Mouse (Mus musculus) liver, embryonic 14.5 days (tissue): Measurements from ENCODE around the gene Ralgps1. TPM values are rescaled to one million over a fixed set of nuclear protein-coding genes. Genes with fewer than 3 reads are reported as not detected.

Experiments
- ATAC-seq: fragments of 200-750 bp; cut with Nextera tagmentation; 2 replicates; pipeline ENCODE4 v1.8.0; 2017; ENCODE audit warnings: moderate number of reproducible peaks, mild to moderate bottlenecking, moderate library complexity; ENCODE audit not compliant: insufficient read depth
- DNase-seq, 3 experiments: peaks; one replicate each; pipeline ENCODE4 v3.0.0-alpha.2; 2012 to 2013; ENCODE audit warnings: low read depth in 3 of 3, low spot score in 3 of 3
- H3K27ac ChIP-seq: fragments of 300-500 bp; sonication (generic); 2 replicates; pipeline ENCODE4 v1.5.1; 2014; ENCODE audit warnings: moderate library complexity, mild to moderate bottlenecking, control low read depth, inconsistent platforms
- H3K27me3 ChIP-seq: fragments of 300-500 bp; sonication (generic); 2 replicates; pipeline ENCODE4 v1.6.1; 2014; ENCODE audit warnings: mild to moderate bottlenecking, low read length, moderate library complexity; ENCODE audit not compliant: control insufficient read depth, insufficient read depth
- H3K36me3 ChIP-seq: fragments of 300-500 bp; sonication (generic); replicated peaks from 2 replicates; pipeline ENCODE4 v1.6.1; 2014; ENCODE audit warnings: low read depth; ENCODE audit not compliant: control insufficient read depth, insufficient read depth
- H3K4me1 ChIP-seq, 2 experiments: fragments of 200-500 bp in 1 of 2; fragments of 300-500 bp in 1 of 2; sonication (generic) in 1 of 2; replicated peaks; 2 replicates each; pipeline ENCODE4 v1.6.1; 2012 to 2014; ENCODE audit warnings: antibody characterized with exemption in 1 of 2, inconsistent platforms in 1 of 2, low read length in 1 of 2; ENCODE audit not compliant: control insufficient read depth in 2 of 2, insufficient read depth in 2 of 2
- H3K4me2 ChIP-seq: fragments of 300-500 bp; sonication (generic); 2 replicates; pipeline ENCODE4 v1.6.1; 2014; ENCODE audit warnings: low read depth, mild to moderate bottlenecking, control low read depth, moderate library complexity
- H3K4me3 ChIP-seq, 2 experiments: fragments of 200-500 bp in 1 of 2; fragments of 300-500 bp in 1 of 2; sonication (generic) in 1 of 2; 2 replicates each; pipeline ENCODE4 v1.5.1; 2012 to 2014; ENCODE audit warnings: low read depth in 2 of 2, low read length in 2 of 2, mild to moderate bottlenecking in 2 of 2, control low read depth in 1 of 2, inconsistent platforms in 1 of 2, moderate library complexity in 1 of 2; ENCODE audit not compliant: insufficient read depth in 1 of 2
- H3K9ac ChIP-seq: fragments of 300-500 bp; sonication (generic); replicated peaks from 2 replicates; pipeline ENCODE4 v1.6.1; 2014; ENCODE audit warnings: mild to moderate bottlenecking, control low read depth, moderate library complexity
- H3K9me3 ChIP-seq: fragments of 300-500 bp; sonication (generic); 2 replicates; pipeline ENCODE4 v1.6.1; 2016; ENCODE audit warnings: low read length, mixed read lengths; ENCODE audit not compliant: control insufficient read depth
- CTCF ChIP-seq: IDR thresholded peaks from 2 replicates; pipeline ENCODE4 v1.5.1; 2016; ENCODE audit warnings: antibody characterized with exemption, low read depth, control low read depth
- EP300 ChIP-seq: IDR thresholded peaks from 2 replicates; pipeline ENCODE4 v1.6.1; 2016; ENCODE audit warnings: antibody characterized with exemption, low read depth
- WGBS: fragments of 180-500 bp; shearing (Covaris S2); extraction: QIAGEN DNeasy Blood & Tissue Kit; methylation state at CpG from one replicate; pipeline ENCODE4 v1.1.7; 2014; ENCODE audit not compliant: insufficient replicate concordance; 5-methylcytosine and 5-hydroxymethylcytosine counted together
- polyA plus RNA-seq, 2 experiments: library from polyadenylated mRNA; depleted of rRNA in 1 of 2; stranded (reverse) in 1 of 2; unstranded in 1 of 2; fragments of >200 nt; fragmentation: Nextera tagmentation in 1 of 2; extraction: Ambion mirVana in 1 of 2; gene quantifications; 2 replicates each; pipeline versions ENCODE4 v1.2.1 to v1.2.3; 2012 to 2014

The Ralgps1 gene
- polyA plus RNA-seq, 2 experiments: 0.58 to 0.71 TPM

DNA sequence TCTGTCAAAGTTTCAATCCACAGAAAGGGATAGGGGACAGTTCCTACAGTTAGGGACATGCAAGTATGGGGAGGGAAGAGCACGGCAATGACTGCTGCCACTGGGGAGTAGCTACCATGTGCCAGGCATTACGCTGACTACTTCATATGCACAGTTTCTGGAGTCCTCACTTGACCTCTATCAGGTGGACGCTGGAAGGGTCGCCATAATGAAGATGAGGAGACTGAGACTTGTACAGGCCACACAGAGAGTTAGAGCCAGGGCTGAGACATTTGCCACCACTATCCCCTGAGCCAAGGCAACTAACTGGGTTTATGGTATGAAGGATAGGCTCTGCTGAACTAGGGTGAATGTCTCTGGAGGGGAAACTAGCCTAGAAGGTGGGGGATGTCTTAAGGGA lies 233.6 kb downstream of the Ralgps1 start:
- ATAC-seq (no peak), DNase-seq (no peak)
- H3K4me3 ChIP-seq: no peak overlapping the region
- no peaks in the 10 kb centered on the region for H3K4me1 ChIP-seq
- peaks cover 3% of the 10 kb centered on the region for H3K27me3 ChIP-seq
- H3K9me3 ChIP-seq: no peaks in the 10 kb centered on the region
- no peak overlapping the region for H3K9ac ChIP-seq
- H3K4me2 ChIP-seq: no peak overlapping the region
- 74% methylated on average over 4 of the region's 4 CpGs for WGBS
- TF ChIP-seq EP300 (no peak), CTCF (no peak)
- H3K36me3 ChIP-seq: no peaks in the 10 kb centered on the region
- H3K27ac ChIP-seq: no peak overlapping the region

GRCm38 (mm10) chr2:33137244-33137643 lies 234.0 kb downstream of the Ralgps1 start:
- Histone ChIP-seq H3K9ac (no peak overlapping the region), H3K9me3 (no peaks in the 10 kb centered on the region), H3K36me3 (no peaks in the 10 kb centered on the region), H3K27ac (no peak overlapping the region), H3K4me1 (no peaks in the 10 kb centered on the region), H3K27me3 (peaks cover 6% of the 10 kb centered on the region), H3K4me2 (no peak overlapping the region), H3K4me3 (no peak overlapping the region)
- no peak for TF ChIP-seq EP300
- TF ChIP-seq CTCF: no peak
- no peak for DNase-seq
- ATAC-seq: no peak
- 69% methylated on average over 9 of the region's 9 CpGs for WGBS

DNA sequence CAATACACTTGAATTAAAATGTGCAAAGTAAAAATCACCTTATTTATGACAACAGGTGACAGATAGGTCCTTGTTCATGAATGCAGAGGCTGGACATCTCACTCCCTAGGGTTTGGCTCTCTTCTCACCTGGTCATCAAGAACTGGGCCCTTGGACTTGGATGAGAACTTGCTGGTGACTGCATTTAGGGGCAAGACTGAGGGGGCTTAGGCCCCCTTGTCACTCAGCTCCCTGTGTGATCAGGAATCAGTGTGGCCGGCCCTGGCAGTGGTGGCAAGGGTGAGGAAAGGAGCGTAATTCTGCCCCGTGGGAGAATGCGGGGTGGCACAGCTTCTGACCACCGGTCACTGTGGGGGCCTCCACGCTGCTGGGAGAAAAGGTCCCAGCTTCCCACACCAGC lies 234.9 kb downstream of the Ralgps1 start:
- peaks cover 0 to 4% of the 10 kb centered on the region in 2 experiments; a peak in 3 of 4 replicates for H3K4me1 ChIP-seq
- DNase-seq: no peak
- 81% methylated on average over 6 of the region's 6 CpGs for WGBS
- H3K4me3 ChIP-seq: no peak overlapping the region
- H3K27me3 ChIP-seq: peaks cover 7% of the 10 kb centered on the region
- TF ChIP-seq EP300 (no peak), CTCF (no peak)
- no peaks in the 10 kb centered on the region for H3K9me3 ChIP-seq
- ATAC-seq: no peak
- H3K4me2 ChIP-seq: no peak overlapping the region
- no peak overlapping the region for H3K27ac ChIP-seq
- no peak overlapping the region for H3K9ac ChIP-seq
- H3K36me3 ChIP-seq: no peaks in the 10 kb centered on the region

DNA sequence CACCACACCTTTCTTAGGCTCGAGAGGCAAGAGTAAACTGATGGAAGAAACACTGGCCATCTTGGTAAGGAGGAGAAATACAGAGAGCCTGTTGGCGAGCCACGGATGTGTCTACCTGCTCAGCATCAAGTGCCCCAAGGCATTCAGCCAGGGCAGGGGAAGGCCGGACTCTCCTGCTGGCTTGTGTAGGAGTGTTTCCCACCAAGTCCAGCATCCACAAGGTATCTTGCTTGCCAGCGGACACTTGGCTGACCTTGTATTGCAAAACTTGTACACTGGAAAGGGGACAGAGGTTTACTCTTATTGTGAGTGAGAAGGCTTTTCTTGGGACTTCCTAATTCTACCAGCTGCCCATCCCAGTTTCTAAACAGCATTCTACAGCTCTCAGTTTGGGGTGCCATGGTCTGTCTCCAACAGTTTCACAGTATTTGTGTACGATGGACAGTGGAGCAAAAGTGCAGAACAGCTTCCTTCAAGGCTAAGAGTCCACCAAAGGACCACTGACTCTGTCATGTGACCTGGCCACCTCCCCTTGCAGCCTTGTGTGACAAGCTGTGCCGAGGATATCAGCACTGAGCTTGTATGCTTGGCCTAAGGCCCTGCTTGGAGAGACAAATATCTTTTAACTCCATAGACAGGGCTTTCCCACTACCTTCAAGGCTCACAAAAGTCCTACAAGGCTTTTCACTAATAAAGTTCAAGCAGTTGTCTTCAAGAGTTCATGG lies 236.4 kb downstream of the Ralgps1 start:
- Histone ChIP-seq H3K27me3 (peaks cover 11% of the 10 kb centered on the region), H3K27ac (no peak overlapping the region), H3K4me2 (no peak overlapping the region), H3K9me3 (no peaks in the 10 kb centered on the region), H3K4me1 (peaks cover 0 to 7% of the 10 kb centered on the region in 2 experiments; a peak in 3 of 4 replicates), H3K4me3 (no peak overlapping the region), H3K36me3 (no peaks in the 10 kb centered on the region), H3K9ac (no peak overlapping the region)
- TF ChIP-seq CTCF (no peak), EP300 (no peak)
- DNase-seq (no peak), ATAC-seq (no peak)
- whole genome bisulfite sequencing: 50% methylated on average over 7 of the region's 7 CpGs

- TF ChIP-seq EP300 (no peak), CTCF (no peak)
- no peak overlapping the region for H3K9ac ChIP-seq
- no peak overlapping the region for H3K4me2 ChIP-seq
- H3K4me1 ChIP-seq: peaks cover 0 to 7% of the 10 kb centered on the region in 2 experiments; a peak in 3 of 4 replicates
- peaks cover 22% of the 10 kb centered on the region for H3K27me3 ChIP-seq
- H3K27ac ChIP-seq: no peak overlapping the region
- 7% methylated on average over 7 of the region's 7 CpGs for WGBS
- DNase-seq: no peak
- H3K4me3 ChIP-seq: no peak overlapping the region
- ATAC-seq: no peak
- no peaks in the 10 kb centered on the region for H3K9me3 ChIP-seq
- H3K36me3 ChIP-seq: no peaks in the 10 kb centered on the region
Observed at GRCm38 (mm10) chr2:33132306-33132705, 239.0 kb downstream of the Ralgps1 start.
